Mouse (Mus musculus) urinary bladder, postnatal 25 days (tissue): ENCODE data around the gene Smtn.

Experiments used
- DNase-seq: peaks from one replicate; pipeline ENCODE4 v3.0.0; 2022; ENCODE audit warnings: low spot score

Gene Smtn

GRCm38 (mm10) chr11:3509181-3510085, 31.0 kb downstream of the Smtn start:
- DNase-seq, result no peak

- DNase-seq, result no peak
These were observed 32.2 kb downstream of the Smtn start for GRCm38 (mm10) chr11:3508226-3508625.

GRCm38 (mm10) chr11:3503755-3504693, 36.4 kb downstream of the Smtn start:
- no peak for DNase-seq

GRCm38 (mm10) chr11:3502459-3503072, 37.8 kb downstream of the Smtn start:
- DNase-seq, result no peak

GRCm38 (mm10) chr11:3502057-3502456, 38.4 kb downstream of the Smtn start:
- no peak for DNase-seq

- no peak for DNase-seq
These were observed 43.1 kb downstream of the Smtn start for GRCm38 (mm10) chr11:3497296-3497695.

- DNase-seq, result no peak
These were observed 43.7 kb downstream of the Smtn start for GRCm38 (mm10) chr11:3496756-3497155.

GRCm38 (mm10) chr11:3495496-3495895, 44.9 kb downstream of the Smtn start:
- no peak for DNase-seq

GRCm38 (mm10) chr11:3494857-3495256, 45.6 kb downstream of the Smtn start:
- DNase-seq, result no peak

- no peak for DNase-seq
These were observed 47.7 kb downstream of the Smtn start for GRCm38 (mm10) chr11:3492748-3493147.

- DNase-seq, result no peak
These were observed 51.4 kb downstream of the Smtn start for GRCm38 (mm10) chr11:3489036-3489435.

GRCm38 (mm10) chr11:3487952-3488570, 52.4 kb downstream of the Smtn start, which contains the start of gene Pla2g3:
Pla2g3 (plus strand) TSS chr11:3488284.
- DNase-seq, result no peak

GRCm38 (mm10) chr11:3486349-3486748, 54.1 kb downstream of the Smtn start:
- no peak for DNase-seq

GRCm38 (mm10) chr11:3483980-3484642, 56.3 kb downstream of the Smtn start:
- no peak for DNase-seq

- DNase-seq, result no peak
These were observed 64.9 kb downstream of the Smtn start for GRCm38 (mm10) chr11:3475489-3475888.

GRCm38 (mm10) chr11:3474480-3475115, 65.8 kb downstream of the Smtn start:
- DNase-seq, result no peak

- DNase-seq, result peak; percentile 86
These were observed 67.9 kb downstream of the Smtn start for GRCm38 (mm10) chr11:3472484-3472883.

GRCm38 (mm10) chr11:3471448-3471850, 69.0 kb downstream of the Smtn start:
- no peak for DNase-seq
